Mouse (Mus musculus): ENCODE measurements around the gene Pcmt1.

Pcmt1 gene

DNA sequence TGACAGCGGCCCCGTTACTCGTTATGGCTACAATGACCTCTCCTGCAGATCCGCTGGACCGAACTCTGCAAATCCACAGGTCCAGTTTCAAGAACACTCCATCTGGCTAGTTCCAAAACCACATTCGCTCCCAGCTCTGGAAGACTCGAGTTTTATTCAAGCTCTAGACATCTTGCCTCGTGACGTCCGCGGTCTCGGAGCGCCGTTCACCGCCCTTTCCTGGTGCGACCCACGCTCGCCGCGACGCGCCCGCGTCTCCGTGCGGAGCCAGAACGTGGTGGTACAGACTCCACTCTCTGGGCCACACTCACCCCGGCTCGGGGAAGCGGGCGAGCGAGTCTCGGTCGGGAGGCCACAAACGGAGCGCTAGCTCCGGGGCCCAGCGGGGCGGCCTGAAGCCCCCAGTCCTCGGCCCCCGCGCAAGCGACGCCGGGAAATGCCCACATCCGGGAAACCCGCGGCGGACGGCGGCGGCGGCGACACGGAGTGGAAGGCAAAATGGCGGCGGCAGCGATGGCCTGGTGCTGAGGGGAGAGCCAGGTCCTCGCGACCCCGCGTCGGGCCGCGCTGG, at the start of gene Pcmt1, which contains the start of gene Lats1:
Gene Pcmt1 (minus strand): TSS at position 406 of the 571 bp plus-strand sequence.
Gene Lats1 (plus strand): TSS at position 484 of the 571 bp plus-strand sequence.
- DNase-seq (ENCODE audit: low spot score in 2 of 2), result peak; percentile 83 to 94

GRCm38 (mm10) chr10:7727011-7727410, 46.1 kb upstream of the Pcmt1 start:
- DNase-seq (ENCODE audit: low spot score in 2 of 2), result peak in 1 of 2 experiments; percentile 24

DNA sequence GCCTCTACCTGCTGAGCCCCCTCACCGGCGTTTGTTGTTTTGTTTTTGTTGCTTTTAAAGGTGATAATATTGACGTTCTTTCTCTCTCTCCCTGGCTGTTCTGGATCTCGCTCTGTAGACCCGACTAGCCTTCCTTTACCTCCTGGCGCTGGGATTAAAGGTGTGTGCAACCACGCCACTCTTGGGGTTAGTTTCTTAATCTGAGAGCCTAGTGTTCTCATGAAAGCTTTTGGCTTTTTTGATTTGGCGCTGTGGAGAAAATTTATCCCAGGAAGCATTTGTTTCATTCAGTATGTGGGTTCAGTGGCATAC, 45.5 kb upstream of the Pcmt1 start:
- DNase-seq (ENCODE audit: low spot score in 2 of 2), result peak in 1 of 2 experiments; percentile 55

DNA sequence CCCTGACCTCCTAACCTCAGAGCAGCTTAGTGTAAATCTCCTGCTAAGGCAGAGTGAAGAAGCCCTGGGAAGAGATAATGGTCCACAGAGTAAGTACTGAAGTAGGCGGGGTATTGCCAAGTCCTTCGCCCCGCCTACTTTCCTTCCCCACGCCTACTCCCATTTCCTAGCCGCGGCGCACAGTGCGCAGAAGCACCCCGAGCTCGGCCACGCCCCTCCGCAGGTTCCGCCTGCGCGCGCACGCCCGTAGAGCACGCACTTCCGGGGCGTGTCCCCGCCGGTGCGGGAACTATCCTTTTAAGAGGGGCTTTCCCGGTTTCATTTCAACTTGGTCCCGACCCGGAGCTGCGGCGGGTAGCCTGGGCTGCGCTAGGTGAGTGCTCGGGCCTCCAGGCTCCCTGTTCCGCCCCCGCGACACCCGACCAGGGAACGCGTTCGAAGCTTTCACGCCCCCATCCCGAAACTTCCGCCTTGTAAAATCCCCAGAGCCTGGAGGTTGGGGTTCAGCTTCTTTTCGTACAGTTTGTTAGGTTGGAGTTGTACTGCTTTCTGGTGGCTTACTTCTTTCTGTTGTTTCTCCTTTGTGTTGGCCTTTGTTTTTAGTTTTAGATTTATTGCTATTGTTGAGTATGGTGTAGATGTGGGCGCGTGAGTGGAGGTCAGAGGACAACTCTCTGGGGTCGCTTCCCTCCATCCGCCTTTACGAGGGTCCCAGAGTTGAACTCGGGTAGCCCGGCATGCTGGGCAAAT, 45.0 kb upstream of the Pcmt1 start, which contains the start of gene Katna1:
Gene Katna1 (plus strand): TSS at position 250 of the 750 bp plus-strand sequence.
- DNase-seq (ENCODE audit: low spot score in 2 of 2), result peak; percentile 95 to 98

DNA sequence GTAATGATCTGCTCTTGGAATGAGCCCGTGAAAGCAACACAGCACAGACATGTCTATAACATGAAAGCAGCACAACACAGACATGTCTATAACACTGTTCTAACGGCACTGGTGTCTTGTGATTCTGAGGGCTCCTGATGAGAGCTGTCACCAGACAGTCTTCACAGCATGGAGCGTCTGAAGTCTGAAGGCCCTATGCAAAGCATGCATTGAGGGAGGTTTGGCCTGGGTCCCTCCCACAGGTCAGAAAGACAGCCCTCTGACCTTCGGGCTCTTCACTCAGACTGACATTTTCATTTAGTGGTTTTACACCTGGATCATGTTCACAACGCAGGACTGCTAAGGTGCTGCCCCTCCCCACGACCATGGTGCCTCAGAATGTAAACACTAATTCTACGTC, 34.1 kb upstream of the Pcmt1 start:
- peak in 1 of 2 experiments; percentile 45 for DNase-seq (ENCODE audit: low spot score in 2 of 2)

- no peak for DNase-seq (ENCODE audit: low spot score in 2 of 2)
These were observed 31.6 kb upstream of the Pcmt1 start for GRCm38 (mm10) chr10:7712506-7712905.

- peak in 1 of 2 experiments; percentile 36 for DNase-seq (ENCODE audit: low spot score in 2 of 2)
These were observed 29.2 kb upstream of the Pcmt1 start for GRCm38 (mm10) chr10:7710121-7710520.

DNA sequence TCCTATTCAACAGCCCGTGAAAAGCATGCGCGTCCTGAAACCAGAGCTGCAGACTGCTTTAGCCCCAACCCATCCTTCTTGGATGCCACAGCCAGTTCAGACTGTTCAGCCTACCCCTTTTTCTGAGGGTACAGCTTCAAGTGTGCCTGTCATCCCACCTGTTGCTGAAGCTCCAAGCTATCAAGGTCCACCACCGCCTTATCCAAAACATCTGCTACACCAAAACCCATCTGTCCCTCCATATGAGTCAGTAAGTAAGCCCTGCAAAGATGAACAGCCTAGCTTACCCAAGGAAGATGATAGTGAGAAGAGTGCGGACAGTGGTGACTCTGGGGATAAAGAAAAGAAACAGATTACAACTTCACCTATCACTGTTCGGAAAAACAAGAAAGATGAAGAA, 21.6 kb upstream of the Pcmt1 start:
- peak in 1 of 2 experiments; percentile 49 for DNase-seq (ENCODE audit: low spot score in 2 of 2)

- DNase-seq (ENCODE audit: low spot score in 2 of 2), result peak in 1 of 2 experiments; percentile 32
These were observed 19.2 kb upstream of the Pcmt1 start for GRCm38 (mm10) chr10:7700120-7700519.

DNA sequence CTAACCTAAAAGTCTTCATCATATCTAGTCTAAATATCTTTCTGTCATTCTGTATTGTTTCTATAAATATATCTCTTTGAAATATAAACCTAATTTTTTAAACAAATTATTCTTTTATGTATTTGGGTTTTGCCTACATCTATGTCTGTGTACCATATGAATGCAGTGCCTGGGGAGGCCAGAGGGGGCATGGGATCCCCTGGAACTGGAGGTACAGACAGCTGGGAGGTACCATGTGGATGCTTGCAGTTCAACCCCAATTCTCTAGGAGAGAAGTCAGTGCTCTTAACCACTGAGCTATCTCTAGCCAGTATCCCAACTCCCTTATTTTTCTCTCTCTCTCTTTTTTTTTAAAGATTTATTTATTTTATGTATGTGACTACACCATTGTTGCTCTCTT, 14.3 kb upstream of the Pcmt1 start:
- no peak for DNase-seq (ENCODE audit: low spot score in 2 of 2)

GRCm38 (mm10) chr10:7686902-7687301, 6.0 kb upstream of the Pcmt1 start:
- DNase-seq (ENCODE audit: low spot score in 2 of 2), result no peak

- DNase-seq (ENCODE audit: low spot score in 2 of 2), result no peak
These were observed 1.3 kb upstream of the Pcmt1 start for GRCm38 (mm10) chr10:7682249-7682648.

DNA sequence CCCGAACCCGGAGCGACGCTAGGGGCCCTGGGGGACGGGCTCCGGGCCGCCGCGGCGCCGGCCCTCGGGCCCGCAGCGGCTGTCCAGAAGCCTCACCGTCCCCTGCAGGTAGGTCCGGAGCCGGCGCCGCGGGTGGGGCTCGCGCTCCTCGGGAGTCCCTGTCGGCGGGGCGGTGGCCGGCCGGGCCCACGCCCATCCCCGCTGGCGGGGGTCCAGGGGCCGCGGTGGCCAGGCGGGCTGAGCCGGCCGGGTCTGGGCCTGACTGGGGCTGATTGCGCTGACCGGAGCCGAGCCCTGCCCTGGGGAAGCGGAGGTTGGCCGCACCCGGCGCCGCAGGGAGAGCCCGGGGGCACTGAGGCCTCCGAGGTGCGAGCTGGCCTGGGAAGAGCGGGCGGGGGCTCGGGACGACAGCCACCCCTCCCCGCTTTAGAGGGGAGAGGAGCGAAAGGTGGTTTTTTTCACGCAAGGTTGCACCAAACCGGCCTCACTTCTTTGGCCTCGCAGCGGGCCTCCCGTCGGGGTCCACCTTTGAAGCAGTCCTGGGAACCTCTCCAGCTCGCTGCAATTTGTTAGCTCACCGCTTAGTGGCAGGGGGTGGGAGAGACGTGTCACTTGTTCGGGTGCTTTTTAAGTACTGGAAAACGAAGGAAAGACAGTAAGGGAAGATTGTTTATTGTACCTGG, 548 bp upstream of the Pcmt1 start:
- DNase-seq (ENCODE audit: low spot score in 2 of 2), result peak; percentile 64 to 86

- DNase-seq (ENCODE audit: low spot score in 2 of 2), result peak in 1 of 2 experiments; percentile 30
These were observed 7.3 kb downstream of the Pcmt1 start for GRCm38 (mm10) chr10:7673673-7674072.

DNA sequence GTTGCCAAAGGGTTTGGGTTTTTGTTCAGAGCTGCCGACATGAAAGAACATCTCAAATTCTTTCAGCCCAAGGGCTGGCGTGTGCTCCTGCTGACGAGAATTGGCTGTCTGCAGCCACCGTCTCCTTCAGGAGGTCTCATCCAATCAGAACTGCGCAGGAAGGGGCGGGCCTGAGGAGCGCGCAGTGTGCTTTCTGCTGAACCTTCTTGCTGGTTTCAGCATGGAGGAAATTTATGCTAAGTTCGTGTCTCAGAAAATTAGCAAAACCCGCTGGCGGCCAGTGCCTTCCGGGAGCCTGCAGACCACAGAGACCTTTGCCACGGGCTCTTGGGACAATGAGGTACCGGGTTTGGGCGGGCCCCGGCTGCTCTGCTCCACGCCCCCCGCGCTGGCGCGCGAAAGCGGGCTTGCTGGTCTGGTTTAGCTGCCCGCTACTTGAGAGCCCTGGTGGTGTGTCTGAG, 13.6 kb downstream of the Pcmt1 start, which contains the start of gene Nup43:
Gene Nup43 (plus strand): TSS at position 162 of the 461 bp plus-strand sequence.
- DNase-seq (ENCODE audit: low spot score in 2 of 2), result peak; percentile 91 to 96

DNA sequence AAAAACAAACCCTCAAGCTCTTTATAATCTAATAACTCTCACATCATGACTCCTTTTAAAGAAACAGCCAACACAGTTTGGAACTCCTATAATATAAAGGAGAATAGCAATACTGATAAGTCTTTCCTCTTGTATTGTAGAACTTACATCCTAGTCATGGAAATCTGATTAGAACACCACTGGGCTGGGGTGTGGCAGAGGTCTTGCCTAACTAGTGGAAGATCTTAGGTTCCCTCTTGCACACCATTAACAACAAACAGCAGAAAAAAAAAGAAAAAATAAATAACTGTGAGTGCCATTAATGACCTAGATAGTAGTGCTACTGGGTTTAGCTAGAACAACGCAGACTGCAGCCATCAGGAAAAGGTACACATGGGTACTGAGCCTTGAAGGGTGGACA, 16.0 kb downstream of the Pcmt1 start:
- DNase-seq (ENCODE audit: low spot score in 2 of 2), result no peak

GRCm38 (mm10) chr10:7664027-7664526, 16.9 kb downstream of the Pcmt1 start:
- no peak for DNase-seq (ENCODE audit: low spot score in 2 of 2)

DNA sequence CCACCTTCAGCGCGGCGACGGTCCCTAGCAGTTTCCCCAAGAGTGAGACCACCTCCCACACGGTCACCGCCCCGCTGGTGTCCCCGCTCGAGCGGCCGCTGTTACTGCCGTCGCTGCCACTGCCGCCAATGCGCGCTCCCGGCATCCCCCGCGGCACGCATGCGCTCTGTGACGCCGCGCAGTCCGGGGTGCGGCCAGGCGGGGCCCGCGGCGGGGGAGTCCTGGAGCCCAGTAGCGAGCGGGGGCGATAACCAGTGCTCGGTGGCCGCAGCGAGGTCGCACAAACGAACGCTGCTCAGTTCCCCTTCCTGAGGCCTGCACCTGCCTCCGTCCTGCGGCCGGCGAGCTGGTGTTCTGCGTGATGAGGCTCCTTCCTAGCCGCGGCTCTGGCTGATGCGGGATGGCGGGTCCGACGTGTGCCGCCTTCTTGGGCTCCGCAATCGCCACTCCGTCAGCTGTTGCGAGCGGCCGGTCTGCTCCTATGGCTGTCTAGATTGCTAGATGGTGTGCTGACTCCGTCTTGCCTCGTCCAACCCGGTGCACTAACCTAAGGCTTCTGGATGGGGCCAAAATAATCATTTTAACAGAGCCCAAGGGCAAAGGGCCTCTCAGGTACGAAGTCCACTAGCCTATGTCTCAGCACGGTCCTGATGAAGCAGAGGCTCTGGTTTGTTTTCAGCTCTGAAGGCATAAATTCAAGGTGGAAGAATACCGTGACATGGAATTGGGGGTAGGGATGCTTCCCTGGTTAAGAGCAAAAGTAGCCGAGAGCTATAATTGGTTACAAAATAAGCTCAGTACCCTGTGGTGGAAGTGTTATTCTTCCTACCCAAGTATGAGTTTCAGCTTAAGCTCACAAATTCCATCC, 17.5 kb downstream of the Pcmt1 start:
- peak; percentile 93 to 98 for DNase-seq (ENCODE audit: low spot score in 2 of 2)

- DNase-seq (ENCODE audit: low spot score in 2 of 2), result peak; percentile 76 to 91
These were observed 18.3 kb downstream of the Pcmt1 start for GRCm38 (mm10) chr10:7662471-7663141.

DNA sequence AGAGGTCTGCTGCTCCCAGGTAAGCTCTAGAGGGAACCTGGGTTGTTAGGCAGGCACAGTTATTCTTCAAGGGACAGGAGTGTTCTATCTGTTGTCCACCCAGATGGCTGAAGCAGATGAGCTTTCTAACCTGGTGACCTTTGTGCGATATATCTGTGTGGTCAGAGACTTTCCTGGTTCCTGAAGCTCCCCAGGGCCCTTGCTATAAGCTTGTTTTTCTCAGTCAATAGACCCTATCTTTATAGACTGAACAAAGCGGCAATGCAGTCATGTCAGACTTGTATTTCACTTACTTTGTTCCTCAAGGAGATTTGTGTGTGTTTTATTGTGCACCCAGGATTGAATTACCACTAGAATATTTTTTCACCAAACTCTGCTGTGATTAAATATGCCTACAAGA, 29.9 kb downstream of the Pcmt1 start:
- no peak for DNase-seq (ENCODE audit: low spot score in 2 of 2)

DNA sequence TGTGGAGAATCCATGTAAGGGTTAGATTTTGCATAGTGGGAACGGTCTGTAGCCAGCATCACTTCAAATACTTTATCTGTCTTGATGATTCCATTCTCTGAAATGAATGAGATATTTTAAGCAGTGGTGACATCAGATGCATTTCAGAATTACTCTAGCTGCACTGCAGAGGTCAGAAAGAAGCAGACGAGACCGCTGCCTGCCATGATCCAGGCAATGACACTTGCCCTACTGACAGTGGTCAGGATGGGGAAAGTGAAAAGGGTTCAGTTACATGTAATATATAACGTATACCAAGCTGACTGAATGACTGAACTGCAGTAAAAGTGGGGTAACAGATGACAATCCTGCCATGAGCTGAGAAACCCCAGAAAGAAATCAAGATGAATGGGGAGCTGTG, 31.9 kb downstream of the Pcmt1 start:
- DNase-seq (ENCODE audit: low spot score in 2 of 2), result no peak
